Mouse (Mus musculus): Measurements from ENCODE around the gene Tex21.
"Not testable (repeated sequence)": the region's sequence is repeated elsewhere in the genome, so short reads cannot be mapped to it uniquely, and the experiment has no call there.

The Tex21 gene

GRCm38 (mm10) chr12:76195912-76196708, 50.4 kb downstream of the Tex21 start:
- DNase-seq (ENCODE audit: low spot score), result peak; percentile 64

GRCm38 (mm10) chr12:76194526-76194925, 52.0 kb downstream of the Tex21 start:
- DNase-seq (ENCODE audit: low spot score), result no peak

GRCm38 (mm10) chr12:76190940-76191339, 55.6 kb downstream of the Tex21 start:
- DNase-seq (ENCODE audit: low spot score), result no peak

GRCm38 (mm10) chr12:76187849-76188248, 58.7 kb downstream of the Tex21 start:
- DNase-seq (ENCODE audit: low spot score), result no peak

- DNase-seq (ENCODE audit: low spot score), result no peak
These were observed 60.1 kb downstream of the Tex21 start for GRCm38 (mm10) chr12:76186473-76186872.

GRCm38 (mm10) chr12:76185167-76185816, 61.3 kb downstream of the Tex21 start:
- no peak for DNase-seq (ENCODE audit: low spot score)

GRCm38 (mm10) chr12:76184271-76184670, 62.3 kb downstream of the Tex21 start:
- no peak for DNase-seq (ENCODE audit: low spot score)

- no peak for DNase-seq (ENCODE audit: low spot score)
These were observed 63.7 kb downstream of the Tex21 start for GRCm38 (mm10) chr12:76182831-76183230.

GRCm38 (mm10) chr12:76181471-76181870, 65.1 kb downstream of the Tex21 start:
- DNase-seq (ENCODE audit: low spot score), result no peak

- no peak for DNase-seq (ENCODE audit: low spot score)
These were observed 66.1 kb downstream of the Tex21 start for GRCm38 (mm10) chr12:76180442-76180841.

GRCm38 (mm10) chr12:76179527-76179926, 67.0 kb downstream of the Tex21 start:
- no peak for DNase-seq (ENCODE audit: low spot score)

GRCm38 (mm10) chr12:76179051-76179450, 67.5 kb downstream of the Tex21 start:
- no peak for DNase-seq (ENCODE audit: low spot score)

- DNase-seq (ENCODE audit: low spot score), result no peak
These were observed 68.6 kb downstream of the Tex21 start for GRCm38 (mm10) chr12:76177864-76178518.

GRCm38 (mm10) chr12:76177000-76177863, 69.3 kb downstream of the Tex21 start, which contains the start of gene Esr2:
TSS of gene Esr2 (minus strand) at chr12:76177259.
- no peak for DNase-seq (ENCODE audit: low spot score)

GRCm38 (mm10) chr12:76165641-76166040, 80.9 kb downstream of the Tex21 start:
- no peak for DNase-seq (ENCODE audit: low spot score)

GRCm38 (mm10) chr12:76152389-76152788, 94.2 kb downstream of the Tex21 start:
- DNase-seq (ENCODE audit: low spot score), result not testable (repeated sequence)

Measured in urinary bladder, postnatal 10 days (tissue).